Mouse (Mus musculus) liver, embryonic 15.5 days (tissue): Measurements from ENCODE around the gene Chchd6. TPM values are rescaled to one million over a fixed set of nuclear protein-coding genes. Genes with fewer than 3 reads are reported as not detected.

ENCODE experiments used
- ATAC-seq: fragments of 200-750 bp; cut with Nextera tagmentation; 2 replicates; pipeline ENCODE4 v1.8.0; 2017; ENCODE audit warnings: moderate number of reproducible peaks, mild to moderate bottlenecking, moderate library complexity; ENCODE audit not compliant: insufficient read depth
- H3K27ac ChIP-seq: fragments of 300-500 bp; sonication (generic); replicated peaks from 2 replicates; pipeline ENCODE4 v1.5.1; 2015; ENCODE audit warnings: mild to moderate bottlenecking, inconsistent platforms
- H3K27me3 ChIP-seq: fragments of 300-500 bp; sonication (generic); 2 replicates; pipeline ENCODE4 v1.6.1; 2015; ENCODE audit warnings: mild to moderate bottlenecking, inconsistent platforms
- H3K36me3 ChIP-seq: fragments of 300-500 bp; sonication (generic); replicated peaks from 2 replicates; pipeline ENCODE4 v1.6.1; 2015; ENCODE audit warnings: moderate library complexity, mild to moderate bottlenecking, inconsistent platforms
- H3K4me1 ChIP-seq: fragments of 300-500 bp; sonication (generic); replicated peaks from 2 replicates; pipeline ENCODE4 v1.6.1; 2015; ENCODE audit warnings: inconsistent platforms
- H3K4me2 ChIP-seq: fragments of 300-500 bp; sonication (generic); 2 replicates; pipeline ENCODE4 v1.6.1; 2015; ENCODE audit warnings: moderate library complexity, mild to moderate bottlenecking, inconsistent platforms
- H3K4me3 ChIP-seq: fragments of 300-500 bp; sonication (generic); replicated peaks from 2 replicates; pipeline ENCODE4 v1.5.1; 2015; ENCODE audit warnings: mild to moderate bottlenecking, inconsistent platforms
- H3K9ac ChIP-seq: fragments of 300-500 bp; sonication (generic); 2 replicates; pipeline ENCODE4 v1.6.1; 2015; ENCODE audit warnings: moderate library complexity, mild to moderate bottlenecking, inconsistent platforms
- H3K9me3 ChIP-seq: fragments of 300-500 bp; sonication (generic); replicated peaks from 2 replicates; pipeline ENCODE4 v1.6.1; 2016; ENCODE audit warnings: inconsistent platforms
- WGBS: fragments of 180-500 bp; shearing (Covaris S2); methylation state at CpG from one replicate; pipeline ENCODE4 v1.1.7; 2015; ENCODE audit warnings: mixed read lengths; ENCODE audit not compliant: insufficient replicate concordance; 5-methylcytosine and 5-hydroxymethylcytosine counted together
- polyA plus RNA-seq: library from polyadenylated mRNA; unstranded; fragments of >200 nt; fragmentation: Nextera tagmentation; extraction: Ambion mirVana; gene quantifications from 2 replicates; pipeline ENCODE4 v1.2.1, GENCODE M21; 2015

The Chchd6 gene
- polyA plus RNA-seq, 1 experiment from 2014 or later: 12.3 TPM

DNA sequence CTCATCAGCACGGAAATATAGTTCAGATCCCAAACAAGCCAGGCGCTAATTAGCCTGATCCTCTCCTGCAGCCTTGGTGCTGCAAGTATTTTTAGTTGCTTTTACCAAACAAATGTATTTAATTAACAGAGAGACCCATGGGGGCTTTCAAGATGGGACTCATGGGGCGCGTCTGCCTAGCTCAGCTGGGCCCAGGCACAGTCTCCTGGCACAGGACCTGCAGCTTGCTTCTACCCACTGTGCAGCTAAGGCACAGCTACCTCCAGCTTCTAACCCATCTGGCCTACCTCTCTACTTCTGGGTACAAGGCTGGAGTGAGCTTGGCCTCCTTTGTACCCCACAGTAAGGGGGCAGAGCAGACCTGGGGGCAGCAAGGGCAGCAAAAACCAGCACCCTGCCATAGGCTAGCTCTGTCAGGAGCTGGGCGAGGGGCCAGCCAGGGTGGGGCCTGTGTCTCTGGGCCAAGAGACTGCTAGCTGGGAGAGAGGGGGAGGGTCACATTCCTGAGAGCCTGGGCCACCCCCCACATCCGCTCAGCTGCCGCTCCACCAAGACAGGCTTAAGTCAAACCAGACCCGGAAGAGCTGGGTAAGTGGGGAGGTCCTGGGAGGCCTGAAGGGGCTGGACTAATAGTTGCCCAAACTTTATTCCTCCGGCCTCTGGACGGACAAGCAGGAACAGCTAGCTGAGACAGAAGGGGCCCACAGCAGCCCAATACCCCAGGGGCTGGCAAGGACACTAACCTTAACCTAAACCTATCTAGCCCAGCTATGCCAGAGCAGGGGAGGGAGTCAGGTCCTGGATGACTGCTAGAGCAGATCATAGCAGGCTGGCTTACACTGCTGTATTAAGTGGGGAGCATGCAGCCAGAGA lies 250.6 kb downstream of the Chchd6 start:
- H3K4me2 ChIP-seq: no peak overlapping the region
- H3K4me3 ChIP-seq: no peak overlapping the region
- 43% methylated on average over 10 of the region's 10 CpGs for WGBS
- H3K36me3 ChIP-seq: 0 out of 2 replicates have a peak, but pooled peaks cover 4% of the 10 kb centered on the region
- H3K4me1 ChIP-seq: peaks cover 6% of the 10 kb centered on the region; the same call in 1 of the 2 replicates
- H3K27me3 ChIP-seq: no peaks in the 10 kb centered on the region
- peak; percentile 50 for ATAC-seq
- H3K9me3 ChIP-seq: no peaks in the 10 kb centered on the region
- H3K9ac ChIP-seq: no peak overlapping the region
- H3K27ac ChIP-seq: no peak overlapping the region

DNA sequence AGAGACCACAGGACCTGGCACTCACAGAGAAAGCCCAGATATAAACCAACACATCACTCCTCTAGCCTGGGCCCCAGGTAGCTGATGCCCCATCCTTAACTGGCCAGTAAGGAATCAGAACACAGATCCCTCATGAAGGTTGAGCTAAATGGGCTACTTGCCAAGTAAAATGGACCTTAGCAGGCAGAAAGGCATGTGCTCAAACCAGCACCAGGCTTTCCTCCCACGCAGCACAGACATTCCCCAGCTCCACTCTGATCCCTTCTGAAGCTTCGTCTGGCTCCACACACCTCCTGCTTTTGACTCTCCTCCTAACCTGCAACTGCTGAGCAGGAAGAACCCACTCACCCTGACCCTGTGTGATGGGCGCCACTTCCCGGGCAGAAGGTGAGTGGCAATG lies 253.5 kb downstream of the Chchd6 start:
- Histone ChIP-seq H3K36me3 (0 out of 2 replicates have a peak, but pooled peaks cover 4% of the 10 kb centered on the region), H3K27ac (no peak overlapping the region), H3K4me1 (peaks cover 6% of the 10 kb centered on the region; the same call in 1 of the 2 replicates), H3K9ac (no peak overlapping the region), H3K27me3 (no peaks in the 10 kb centered on the region), H3K4me2 (no peak overlapping the region), H3K4me3 (no peak overlapping the region), H3K9me3 (no peaks in the 10 kb centered on the region)
- WGBS: 69% methylated on average over 4 of the region's 4 CpGs
- ATAC-seq: no peak

DNA sequence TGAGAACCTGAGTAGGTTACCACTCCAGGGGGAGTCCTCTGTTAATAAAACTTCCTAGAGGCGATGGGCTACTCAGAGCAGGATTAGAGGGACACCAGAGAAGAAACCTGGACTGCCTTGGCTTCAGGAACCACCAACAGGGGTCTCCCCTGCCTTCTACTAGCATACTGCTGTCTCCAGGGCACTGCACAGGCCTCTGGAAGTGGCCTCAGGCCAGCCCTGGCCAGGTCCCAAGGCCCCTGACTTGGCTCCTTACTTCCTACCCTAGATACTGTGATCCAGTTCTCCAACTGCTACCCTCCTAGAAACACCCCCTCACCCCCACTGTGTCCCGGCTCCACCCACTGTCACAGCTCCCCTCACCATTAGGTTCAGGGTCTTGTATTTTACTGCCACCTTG lies 256.0 kb downstream of the Chchd6 start:
- WGBS: 61% methylated on average over 2 of the region's 2 CpGs
- no peak overlapping the region for H3K4me3 ChIP-seq
- ATAC-seq: no peak

DNA sequence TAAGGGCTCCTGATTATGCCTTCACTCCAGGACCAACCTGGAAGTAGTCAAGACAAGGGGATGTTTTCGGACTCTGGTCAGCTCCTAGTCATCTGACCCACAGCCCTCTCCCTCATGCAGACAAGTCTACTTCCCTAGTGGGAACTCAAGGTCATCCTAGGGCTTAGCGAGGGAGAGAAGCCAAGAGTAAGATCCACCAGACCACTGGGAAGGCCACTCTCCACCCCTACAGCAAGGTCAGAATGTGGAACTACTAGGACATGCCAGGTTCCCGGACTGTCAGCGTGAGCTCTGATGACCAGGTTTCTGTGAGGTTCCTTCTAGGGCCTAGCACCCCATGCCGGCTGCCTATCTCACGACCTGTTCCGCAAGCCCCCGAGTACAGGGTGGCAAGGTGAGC lies 256.7 kb downstream of the Chchd6 start:
- Histone ChIP-seq H3K4me2 (no peak overlapping the region), H3K9me3 (no peaks in the 10 kb centered on the region), H3K27ac (no peak overlapping the region), H3K36me3 (0 out of 2 replicates have a peak, but pooled peaks cover 10% of the 10 kb centered on the region), H3K27me3 (no peaks in the 10 kb centered on the region), H3K4me3 (no peak overlapping the region), H3K4me1 (no peaks in the 10 kb centered on the region), H3K9ac (no peak overlapping the region)
- 73% methylated on average over 8 of the region's 8 CpGs for WGBS
- no peak for ATAC-seq

More for the DNA sequence above, 256.0 kb downstream of the Chchd6 start:
- Histone ChIP-seq H3K4me1 (no peaks in the 10 kb centered on the region), H3K27ac (no peak overlapping the region), H3K9ac (no peak overlapping the region), H3K27me3 (no peaks in the 10 kb centered on the region), H3K36me3 (0 out of 2 replicates have a peak, but pooled peaks cover 10% of the 10 kb centered on the region), H3K9me3 (no peaks in the 10 kb centered on the region), H3K4me2 (no peak overlapping the region)

DNA sequence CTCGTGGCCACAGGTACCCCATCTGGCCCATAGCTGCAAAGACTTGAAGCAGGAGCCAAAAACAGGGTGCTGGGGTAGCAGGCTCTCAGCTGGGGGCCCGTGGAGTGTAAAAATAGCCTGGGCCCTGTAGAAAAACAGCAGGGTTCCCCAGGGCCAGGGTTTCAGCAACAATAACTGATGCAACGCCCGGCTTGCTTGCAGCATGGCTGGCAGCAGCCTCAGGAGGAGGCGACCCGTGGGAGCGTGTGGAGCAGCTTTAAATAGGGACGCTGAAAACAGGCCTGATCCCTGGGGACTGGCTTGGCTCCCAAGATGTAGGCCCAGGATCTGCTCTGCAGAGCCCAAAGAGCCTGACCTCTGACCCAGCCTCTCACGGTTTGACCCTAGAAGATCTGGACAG lies 257.9 kb downstream of the Chchd6 start:
- no peak overlapping the region for H3K4me3 ChIP-seq
- WGBS: 70% methylated on average over 9 of the region's 9 CpGs
- H3K4me1 ChIP-seq: no peaks in the 10 kb centered on the region
- ATAC-seq: no peak
- H3K27ac ChIP-seq: no peak overlapping the region
- no peaks in the 10 kb centered on the region for H3K9me3 ChIP-seq
- H3K27me3 ChIP-seq: no peaks in the 10 kb centered on the region
- H3K4me2 ChIP-seq: no peak overlapping the region
- H3K9ac ChIP-seq: no peak overlapping the region
- H3K36me3 ChIP-seq: peaks cover 13% of the 10 kb centered on the region; the same call in 1 of the 2 replicates

DNA sequence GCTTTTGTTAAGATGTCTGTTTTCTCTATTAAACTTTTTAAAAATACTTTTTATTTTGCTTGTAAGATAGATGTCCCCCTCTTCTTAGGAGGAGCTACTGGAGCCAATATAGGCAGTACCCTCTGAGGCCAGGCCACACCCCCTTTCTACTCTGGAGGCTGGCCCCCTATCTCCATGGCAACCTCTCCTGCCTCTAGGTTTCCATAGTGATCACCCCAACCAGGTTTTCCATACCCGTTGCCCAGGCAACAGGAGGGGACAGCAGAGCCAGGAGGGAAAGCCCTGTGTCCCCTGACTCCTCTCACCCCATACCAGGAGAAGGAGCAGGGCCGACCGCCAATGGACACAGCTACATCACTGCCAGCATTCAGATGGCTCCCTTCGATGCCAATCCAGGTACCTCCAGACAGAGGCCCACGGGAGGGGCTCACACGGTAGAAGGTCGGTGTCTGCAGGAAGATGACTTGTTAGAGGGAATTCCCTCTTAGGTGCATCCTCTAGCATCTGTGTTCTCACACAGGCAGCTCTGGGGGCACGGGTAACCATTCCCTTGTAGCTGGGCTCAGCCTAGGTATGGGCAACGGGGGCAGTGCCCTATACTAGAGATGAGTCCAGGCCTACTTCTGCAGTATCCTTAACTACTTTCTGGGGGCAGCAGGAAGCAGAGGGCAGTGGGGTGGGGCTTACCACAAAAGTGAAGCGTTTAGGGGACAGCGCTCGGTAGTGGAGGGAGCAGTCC lies 261.3 kb downstream of the Chchd6 start:
- H3K36me3 ChIP-seq: peaks cover 17% of the 10 kb centered on the region; the same call in 1 of the 2 replicates

More for the DNA sequence above, 261.3 kb downstream of the Chchd6 start:
- no peaks in the 10 kb centered on the region for H3K9me3 ChIP-seq
- no peak overlapping the region for H3K9ac ChIP-seq
- no peak overlapping the region for H3K27ac ChIP-seq
- WGBS: 80% methylated on average over 12 of the region's 12 CpGs
- no peaks in the 10 kb centered on the region for H3K27me3 ChIP-seq
- H3K4me2 ChIP-seq: no peak overlapping the region
- ATAC-seq: no peak
- no peak overlapping the region for H3K4me3 ChIP-seq
- no peaks in the 10 kb centered on the region for H3K4me1 ChIP-seq

Other genes with a start within 250 kb of the Chchd6 start
- 1.8 and 2.2 TPM in 2 replicates for gene Plxna1, start 233.0 kb downstream of the Chchd6 start, polyA plus RNA-seq
- 2.6 and 2.8 TPM in 2 replicates for gene Txnrd3, start 48.3 kb upstream of the Chchd6 start, polyA plus RNA-seq
- gene Vmn1r40, start 111.9 kb upstream of the Chchd6 start, polyA plus RNA-seq: not detected in 2 replicates
- not detected in 2 replicates for gene Vmn1r41, start 145.1 kb upstream of the Chchd6 start, polyA plus RNA-seq